Mouse (Mus musculus) hindbrain, embryonic 16.5 days (tissue): ENCODE measurements around the gene Sobp. TPM values are rescaled to one million over a fixed set of nuclear protein-coding genes. Genes with fewer than 3 reads are reported as not detected.

Experiments
- ATAC-seq: fragments of 200-750 bp; cut with Nextera tagmentation; 2 replicates; pipeline ENCODE4 v1.8.0; 2017; ENCODE audit warnings: moderate TSS enrichment, moderate library complexity
- H3K27ac ChIP-seq: fragments of 300-500 bp; sonication (generic); 2 replicates; pipeline ENCODE4 v1.5.1; 2014; ENCODE audit warnings: low read depth, mild to moderate bottlenecking, control low read depth, low read length, moderate library complexity
- H3K27me3 ChIP-seq: fragments of 300-500 bp; sonication (generic); replicated peaks from 2 replicates; pipeline ENCODE4 v1.6.1; 2014; ENCODE audit warnings: low read length; ENCODE audit not compliant: control insufficient read depth, insufficient read depth
- H3K36me3 ChIP-seq: fragments of 300-500 bp; sonication (generic); 2 replicates; pipeline ENCODE4 v1.6.1; 2014; ENCODE audit warnings: mild to moderate bottlenecking, low read length, moderate library complexity, mixed read lengths; ENCODE audit not compliant: control insufficient read depth, insufficient read depth
- H3K4me1 ChIP-seq: fragments of 300-500 bp; sonication (generic); 2 replicates; pipeline ENCODE4 v1.6.1; 2014; ENCODE audit warnings: low read depth, low read length; ENCODE audit not compliant: control insufficient read depth, insufficient read depth
- H3K4me2 ChIP-seq: fragments of 300-500 bp; sonication (generic); 2 replicates; pipeline ENCODE4 v1.6.1; 2014; ENCODE audit warnings: mild to moderate bottlenecking, low read length, control low read depth, moderate library complexity
- H3K4me3 ChIP-seq: fragments of 300-500 bp; sonication (generic); 2 replicates; pipeline ENCODE4 v1.5.1; 2014; ENCODE audit warnings: mild to moderate bottlenecking, low read length, control low read depth, moderate library complexity
- H3K9ac ChIP-seq: fragments of 300-500 bp; sonication (generic); 2 replicates; pipeline ENCODE4 v1.6.1; 2014; ENCODE audit warnings: low read depth, mild to moderate bottlenecking, control low read depth, low read length, moderate library complexity
- H3K9me3 ChIP-seq: fragments of 300-500 bp; sonication (generic); 2 replicates; pipeline ENCODE4 v1.6.1; 2014; ENCODE audit warnings: mild to moderate bottlenecking, low read length, moderate library complexity; ENCODE audit not compliant: control insufficient read depth
- WGBS: fragments of 180-500 bp; shearing (Covaris S2); extraction: QIAGEN DNeasy Blood & Tissue Kit; methylation state at CpG from one replicate; pipeline ENCODE4 v1.1.7; 2014; 5-methylcytosine and 5-hydroxymethylcytosine counted together
- polyA plus RNA-seq: library from polyadenylated mRNA; unstranded; fragments of >200 nt; fragmentation: Nextera tagmentation; extraction: Ambion mirVana; gene quantifications from 2 replicates; pipeline ENCODE4 v1.2.1, GENCODE M21; 2015

Sobp gene
- polyA plus RNA-seq, 1 experiment from 2014 or later, result 10.8 TPM

DNA sequence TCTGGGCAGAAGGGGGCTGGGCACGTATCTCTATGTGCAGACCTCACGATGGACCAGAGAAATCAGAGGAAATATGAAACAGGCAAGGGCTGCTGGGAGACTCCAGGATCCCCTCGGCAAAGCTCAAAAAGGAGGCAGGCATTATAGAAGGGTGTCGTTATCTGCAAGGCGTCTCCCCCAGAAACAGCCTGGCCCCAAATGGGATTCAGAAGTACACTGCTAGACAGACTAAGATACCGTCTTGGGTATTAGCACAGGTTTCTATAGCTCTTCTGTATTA lies 90.3 kb downstream of the Sobp start:
- H3K27ac ChIP-seq, result peak overlapping the region; percentile 3; the same call in 1 of the 2 replicates
- H3K4me2 ChIP-seq, result no peak overlapping the region
- peaks cover 10% of the 10 kb centered on the region for H3K4me1 ChIP-seq
- no peaks in the 10 kb centered on the region for H3K9me3 ChIP-seq
- H3K4me3 ChIP-seq, result no peak overlapping the region
- ATAC-seq, result 0 out of 2 replicates have a peak, but pooled peaks have one; percentile 1
- H3K9ac ChIP-seq, result no peak overlapping the region
- no peaks in the 10 kb centered on the region for H3K27me3 ChIP-seq
- 28% methylated on average over 6 of the region's 6 CpGs for WGBS
- no peaks in the 10 kb centered on the region for H3K36me3 ChIP-seq

- ATAC-seq, result 0 out of 2 replicates have a peak, but pooled peaks have one; percentile 36
- Histone ChIP-seq H3K4me1 (peaks cover 10% of the 10 kb centered on the region), H3K4me3 (no peak overlapping the region), H3K9ac (no peak overlapping the region), H3K9me3 (no peaks in the 10 kb centered on the region), H3K4me2 (no peak overlapping the region), H3K27ac (peak overlapping the region; percentile 3; the same call in 1 of the 2 replicates), H3K36me3 (0 out of 2 replicates have a peak, but pooled peaks cover under 1% of the 10 kb centered on the region), H3K27me3 (no peaks in the 10 kb centered on the region)
- WGBS, result 49% methylated on average over 8 of the region's 9 CpGs
Observed at GRCm38 (mm10) chr10:43083288-43084086, 90.8 kb downstream of the Sobp start.

GRCm38 (mm10) chr10:43081316-43081715 lies 93.0 kb downstream of the Sobp start:
- Histone ChIP-seq H3K4me3 (no peak overlapping the region), H3K9ac (no peak overlapping the region), H3K27me3 (no peaks in the 10 kb centered on the region), H3K27ac (no peak overlapping the region), H3K9me3 (no peaks in the 10 kb centered on the region), H3K4me1 (peaks cover 10% of the 10 kb centered on the region), H3K4me2 (no peak overlapping the region), H3K36me3 (0 out of 2 replicates have a peak, but pooled peaks cover 2% of the 10 kb centered on the region)
- no peak; the same call in 1 of the 2 replicates for ATAC-seq
- 56% methylated on average over 3 of the region's 3 CpGs for WGBS

DNA sequence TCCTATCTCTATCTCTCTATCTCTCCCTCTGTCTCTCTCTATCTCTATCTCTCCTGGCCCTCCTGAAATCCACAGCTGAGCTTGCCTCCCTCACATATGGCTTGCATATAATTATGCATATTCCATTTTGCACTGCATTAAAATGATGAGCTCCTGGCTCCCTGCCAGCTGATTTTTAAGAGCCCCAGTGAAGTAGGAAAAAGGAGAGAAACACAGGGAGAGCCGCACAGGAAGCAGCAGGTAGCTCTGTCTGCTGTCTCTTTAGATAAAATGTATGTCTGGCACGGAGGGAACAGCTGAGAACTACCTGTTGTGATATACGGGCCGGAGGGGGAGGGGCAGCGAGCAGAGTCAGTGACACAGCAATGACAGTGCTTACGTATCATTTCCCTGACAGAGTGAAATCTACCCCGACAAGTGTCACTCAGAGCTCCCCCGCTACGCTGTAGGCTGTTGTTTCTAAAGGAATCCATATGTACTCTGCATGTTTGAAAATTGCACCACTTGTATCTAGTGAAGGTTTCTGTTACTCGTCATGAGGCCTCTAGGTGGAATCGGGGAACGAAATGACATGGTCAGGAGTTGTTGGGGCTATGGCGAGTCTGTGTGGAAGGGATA lies 98.7 kb downstream of the Sobp start:
- Histone ChIP-seq H3K27me3 (no peaks in the 10 kb centered on the region), H3K27ac (no peak overlapping the region), H3K4me2 (no peak overlapping the region), H3K36me3 (0 out of 2 replicates have a peak, but pooled peaks cover 2% of the 10 kb centered on the region), H3K9ac (no peak overlapping the region), H3K9me3 (no peaks in the 10 kb centered on the region), H3K4me1 (peaks cover 15% of the 10 kb centered on the region), H3K4me3 (no peak overlapping the region)
- 59% methylated on average over 13 of the region's 13 CpGs for WGBS
- ATAC-seq, result peak; percentile 46

DNA sequence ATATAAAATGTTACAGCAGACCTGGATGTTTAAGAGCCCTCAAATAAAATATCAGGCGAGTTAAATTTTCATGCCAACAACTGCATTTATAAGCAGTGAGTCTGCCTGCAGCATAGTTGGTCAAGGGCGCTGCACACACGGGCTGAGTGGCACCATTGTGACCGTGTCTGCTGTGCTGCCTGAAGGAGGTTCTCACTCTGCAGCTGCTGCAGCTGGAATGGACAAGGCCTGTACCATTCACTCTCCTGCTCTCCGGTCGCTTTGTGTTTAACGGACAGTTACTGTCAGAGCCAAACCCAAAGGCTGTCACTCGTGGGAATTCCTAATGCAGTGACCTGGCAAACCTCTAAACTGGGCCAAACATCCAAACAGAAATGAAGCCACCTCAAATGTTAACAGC lies 101.0 kb downstream of the Sobp start:
- no peak overlapping the region for H3K27ac ChIP-seq
- H3K9ac ChIP-seq, result no peak overlapping the region
- no peak overlapping the region for H3K4me2 ChIP-seq
- H3K36me3 ChIP-seq, result no peaks in the 10 kb centered on the region
- H3K4me3 ChIP-seq, result no peak overlapping the region
- peaks cover 15% of the 10 kb centered on the region for H3K4me1 ChIP-seq
- WGBS, result 37% methylated on average over 8 of the region's 8 CpGs
- 0 out of 2 replicates have a peak, but pooled peaks have one; percentile 40 for ATAC-seq
- H3K9me3 ChIP-seq, result no peaks in the 10 kb centered on the region
- H3K27me3 ChIP-seq, result no peaks in the 10 kb centered on the region

DNA sequence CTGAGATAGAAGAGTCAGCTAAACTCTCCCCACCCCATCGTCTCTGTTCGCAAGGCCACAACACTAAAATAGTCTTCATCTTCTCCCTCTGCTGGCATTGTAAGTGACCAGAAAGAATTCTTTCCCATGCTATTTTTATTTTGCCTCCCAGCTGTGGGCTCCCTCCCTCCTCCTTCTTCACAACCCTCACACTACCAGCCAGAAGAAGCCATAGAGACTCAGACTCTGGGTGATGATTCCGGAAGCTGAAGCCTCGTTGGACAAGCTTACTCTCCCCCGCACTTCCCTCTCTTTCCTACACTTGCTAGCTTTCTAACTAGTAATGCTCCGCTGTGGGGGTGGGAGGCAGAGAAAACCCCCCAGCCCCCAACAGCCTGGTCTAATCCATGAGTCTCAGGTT lies 103.4 kb downstream of the Sobp start:
- peaks cover 15% of the 10 kb centered on the region for H3K4me1 ChIP-seq
- no peaks in the 10 kb centered on the region for H3K9me3 ChIP-seq
- H3K4me3 ChIP-seq, result no peak overlapping the region
- WGBS, result 95% methylated on average over 6 of the region's 6 CpGs
- no peak overlapping the region for H3K4me2 ChIP-seq
- ATAC-seq, result no peak
- H3K9ac ChIP-seq, result no peak overlapping the region
- H3K36me3 ChIP-seq, result no peaks in the 10 kb centered on the region
- no peaks in the 10 kb centered on the region for H3K27me3 ChIP-seq
- H3K27ac ChIP-seq, result no peak overlapping the region

GRCm38 (mm10) chr10:43065331-43065730 lies 109.0 kb downstream of the Sobp start:
- Histone ChIP-seq H3K9me3 (no peaks in the 10 kb centered on the region), H3K4me3 (no peak overlapping the region), H3K27ac (no peak overlapping the region), H3K4me1 (no peaks in the 10 kb centered on the region), H3K9ac (no peak overlapping the region), H3K4me2 (no peak overlapping the region), H3K27me3 (no peaks in the 10 kb centered on the region), H3K36me3 (no peaks in the 10 kb centered on the region)
- no peak for ATAC-seq
- 84% methylated on average over 7 of the region's 7 CpGs for whole genome bisulfite sequencing

- no peak overlapping the region for H3K4me3 ChIP-seq
- H3K4me2 ChIP-seq, result no peak overlapping the region
- H3K27ac ChIP-seq, result no peak overlapping the region
- 75% methylated on average over 11 of the region's 11 CpGs for WGBS
- ATAC-seq, result 0 out of 2 replicates have a peak, but pooled peaks have one; percentile 31
- no peaks in the 10 kb centered on the region for H3K4me1 ChIP-seq
- no peaks in the 10 kb centered on the region for H3K36me3 ChIP-seq
- H3K9me3 ChIP-seq, result no peaks in the 10 kb centered on the region
- H3K9ac ChIP-seq, result no peak overlapping the region
- no peaks in the 10 kb centered on the region for H3K27me3 ChIP-seq
Observed at GRCm38 (mm10) chr10:43061519-43062105, 112.7 kb downstream of the Sobp start.

DNA sequence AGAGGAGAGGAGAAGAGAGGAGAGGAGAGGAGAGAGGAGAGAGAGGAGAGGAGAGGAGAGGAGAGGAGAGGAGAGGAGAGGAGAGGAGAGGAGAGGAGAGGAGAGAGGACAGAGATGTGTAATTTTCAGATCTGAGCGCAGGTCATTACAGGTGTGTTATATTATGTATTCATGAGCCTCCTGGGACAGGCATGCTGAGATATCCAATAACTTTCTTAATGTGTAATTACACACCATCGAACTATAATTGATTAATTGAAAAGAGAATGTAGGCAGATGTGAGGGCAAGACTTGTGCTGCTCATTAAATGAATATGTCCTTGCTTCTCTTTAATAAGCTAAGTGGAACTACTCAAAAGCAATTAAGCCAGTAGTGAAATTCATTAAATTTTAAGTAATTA lies 118.9 kb downstream of the Sobp start:
- 0 out of 2 replicates have a peak, but pooled peaks have one; percentile 32 for ATAC-seq
- Histone ChIP-seq H3K9me3 (no peaks in the 10 kb centered on the region), H3K4me3 (no peak overlapping the region), H3K27me3 (no peaks in the 10 kb centered on the region), H3K4me2 (no peak overlapping the region), H3K27ac (no peak overlapping the region), H3K9ac (no peak overlapping the region), H3K36me3 (no peaks in the 10 kb centered on the region), H3K4me1 (no peaks in the 10 kb centered on the region)
- 53% methylated on average over 2 of the region's 2 CpGs for WGBS
